Mouse (Mus musculus): ENCODE results near the gene Hsd17b1. TPM values are rescaled to one million over a fixed set of nuclear protein-coding genes. Genes with fewer than 3 reads are reported as not detected.
"Not testable (repeated sequence)": the region's sequence is repeated elsewhere in the genome, so short reads cannot be mapped to it uniquely, and the experiment has no call there.

Hsd17b1 gene
- polyA plus RNA-seq, 1 experiment from 2014 or later, result 0.48 TPM

- peak within 1 kb of the TSS; percentile 89 for H3K4me3 ChIP-seq
- H3K9ac ChIP-seq, result peak within 1 kb of the TSS; percentile 97
- peak within 1 kb of the TSS; percentile 94 for H3K4me2 ChIP-seq
- peaks cover 5% of the 10 kb centered on the region; the same call in 1 of the 2 replicates for H3K36me3 ChIP-seq
- H3K27ac ChIP-seq (replicated peaks), result peak within 1 kb of the TSS; percentile 91
- no peaks in the 10 kb centered on the region for H3K27me3 ChIP-seq
- under 1% methylated on average over 60 of the region's 61 CpGs for WGBS
- H3K9me3 ChIP-seq, result no peaks in the 10 kb centered on the region
- ATAC-seq (ENCODE audit: low FRiP score, low read depth), result peak; percentile 96
- H3K4me1 ChIP-seq (replicated peaks), result peaks cover 41% of the 10 kb centered on the region
Observed at GRCm38 (mm10) chr11:101119761-101120544, 41.7 kb downstream of the Hsd17b1 start, which contains the start of the genes Retreg3 and Tubg1. Gene Retreg3, minus strand, starts transcription at chr11:101119893. Gene Tubg1, plus strand, starts transcription at chr11:101119938.

DNA sequence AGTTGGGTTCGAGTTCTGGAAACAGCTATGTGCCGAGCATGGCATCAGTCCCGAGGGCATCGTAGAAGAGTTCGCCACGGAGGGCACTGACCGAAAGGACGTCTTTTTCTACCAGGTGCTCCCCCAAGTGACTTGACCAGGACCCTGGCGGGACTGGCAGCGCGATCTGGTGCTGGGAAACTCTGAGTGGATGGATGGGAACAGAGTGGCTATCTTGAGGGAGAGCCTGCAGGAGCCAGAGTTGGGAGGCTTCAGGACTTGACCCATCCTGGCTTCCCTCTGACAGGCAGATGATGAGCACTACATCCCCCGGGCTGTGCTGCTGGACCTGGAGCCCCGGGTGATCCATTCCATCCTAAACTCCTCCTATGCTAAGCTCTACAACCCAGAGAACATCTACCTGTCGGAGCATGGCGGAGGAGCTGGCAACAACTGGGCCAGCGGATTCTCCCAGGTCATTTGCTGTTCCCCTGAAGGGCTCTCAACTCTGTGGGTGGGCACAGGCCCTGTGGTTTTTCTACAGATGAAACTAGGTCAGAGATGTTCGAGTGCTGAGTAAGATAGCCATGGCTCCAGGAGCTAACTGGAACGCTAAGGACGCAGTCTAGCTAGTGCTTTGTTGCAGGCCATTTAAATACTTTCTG lies 42.5 kb downstream of the Hsd17b1 start:
- H3K27ac ChIP-seq (replicated peaks), result peak overlapping the region; percentile 91
- peaks cover 6% of the 10 kb centered on the region for H3K36me3 ChIP-seq
- peak overlapping the region; percentile 94 for H3K4me2 ChIP-seq
- no peaks in the 10 kb centered on the region for H3K27me3 ChIP-seq
- peaks cover 34% of the 10 kb centered on the region for H3K4me1 ChIP-seq (replicated peaks)
- peak overlapping the region; percentile 88 for H3K9ac ChIP-seq
- no peaks in the 10 kb centered on the region for H3K9me3 ChIP-seq
- H3K4me3 ChIP-seq, result peak overlapping the region; percentile 89
- 23% methylated on average over 19 of the region's 19 CpGs for WGBS
- no peak for ATAC-seq (ENCODE audit: low FRiP score, low read depth)

- ATAC-seq (ENCODE audit: low FRiP score, low read depth); H3K4me3 ChIP-seq; H3K27ac ChIP-seq (replicated peaks); H3K4me2 ChIP-seq; H3K9me3 ChIP-seq; H3K27me3 ChIP-seq; H3K9ac ChIP-seq: not testable (repeated sequence)
- peaks cover 18% of the 10 kb centered on the region for H3K36me3 ChIP-seq
- H3K4me1 ChIP-seq (replicated peaks), result peaks cover 13% of the 10 kb centered on the region
- 99% methylated on average over 8 of the region's 8 CpGs for WGBS
Observed at GRCm38 (mm10) chr11:101124494-101124893, 46.3 kb downstream of the Hsd17b1 start.

GRCm38 (mm10) chr11:101125008-101125407 lies 46.8 kb downstream of the Hsd17b1 start:
- not testable (repeated sequence) for H3K9ac ChIP-seq; ATAC-seq (ENCODE audit: low FRiP score, low read depth); H3K27ac ChIP-seq (replicated peaks); H3K9me3 ChIP-seq; H3K4me2 ChIP-seq; H3K4me3 ChIP-seq; H3K27me3 ChIP-seq
- Histone ChIP-seq H3K4me1 (replicated peaks) (peaks cover 13% of the 10 kb centered on the region), H3K36me3 (peaks cover 18% of the 10 kb centered on the region)
- WGBS, result 96% methylated on average over 8 of the region's 9 CpGs

DNA sequence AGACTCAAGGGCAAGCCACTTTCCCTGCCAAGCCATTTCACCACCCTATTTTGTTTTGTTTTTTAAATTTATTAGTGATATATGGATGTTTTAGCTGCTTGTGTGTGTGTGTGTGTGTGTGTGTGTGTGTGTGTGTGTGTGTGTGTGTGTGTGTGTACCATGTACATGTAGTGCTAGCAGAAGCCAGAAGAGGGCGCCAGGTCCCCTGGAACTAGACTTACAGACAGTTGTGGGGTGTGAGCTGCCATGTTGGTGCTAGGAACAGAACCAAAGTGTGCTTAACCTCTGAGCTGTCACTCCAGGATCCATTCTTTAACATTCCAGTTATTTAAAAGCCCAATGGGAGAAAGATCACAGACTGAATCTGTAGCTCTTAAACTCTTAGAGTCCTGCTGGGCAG lies 48.9 kb downstream of the Hsd17b1 start:
- WGBS, result 72% methylated on average over 1 of the region's 1 CpGs
- Histone ChIP-seq H3K4me2 (no peak overlapping the region), H3K4me1 (replicated peaks) (no peaks in the 10 kb centered on the region)

GRCm38 (mm10) chr11:101128996-101129577 lies 50.9 kb downstream of the Hsd17b1 start:
- Histone ChIP-seq H3K36me3 (peaks cover 14% of the 10 kb centered on the region), H3K27ac (replicated peaks) (no peak overlapping the region), H3K4me2 (no peak overlapping the region), H3K27me3 (no peaks in the 10 kb centered on the region), H3K4me1 (replicated peaks) (no peaks in the 10 kb centered on the region), H3K9me3 (no peaks in the 10 kb centered on the region), H3K9ac (no peak overlapping the region), H3K4me3 (no peak overlapping the region)
- ATAC-seq (ENCODE audit: low FRiP score, low read depth), result no peak
- 87% methylated on average over 11 of the region's 11 CpGs for WGBS

More for the DNA sequence above, 48.9 kb downstream of the Hsd17b1 start:
- no peak for ATAC-seq (ENCODE audit: low FRiP score, low read depth)
- Histone ChIP-seq H3K4me3 (no peak overlapping the region), H3K9me3 (no peaks in the 10 kb centered on the region), H3K36me3 (peaks cover 18% of the 10 kb centered on the region), H3K9ac (no peak overlapping the region), H3K27ac (replicated peaks) (no peak overlapping the region), H3K27me3 (no peaks in the 10 kb centered on the region)

Small RNA genes within 50 kb of the gene (microRNA-seq; reads per million reads assigned to microRNA genes)
- gene Mir6928, result 7.8 reads per million, percentile 27 among the genes with 10 or more reads in this experiment

Other genes with a start within 250 kb of the Hsd17b1 start
- 16.4 and 20.3 TPM in 2 replicates for gene Stat5b, start 227.7 kb upstream of the Hsd17b1 start, polyA plus RNA-seq (2015; fragmentation: Nextera tagmentation; extraction: Ambion mirVana)
- 2.1 TPM in 2 replicates for gene Stat5a, start 219.1 kb upstream of the Hsd17b1 start, polyA plus RNA-seq (2015; fragmentation: Nextera tagmentation; extraction: Ambion mirVana)
- gene Stat3, start 138.9 kb upstream of the Hsd17b1 start, polyA plus RNA-seq (2015; fragmentation: Nextera tagmentation; extraction: Ambion mirVana), result 46.0 and 48.4 TPM in 2 replicates
- 47.2 and 50.1 TPM in 2 replicates for gene Cavin1, start 107.5 kb upstream of the Hsd17b1 start, polyA plus RNA-seq (2015; fragmentation: Nextera tagmentation; extraction: Ambion mirVana)
- gene Atp6v0a1, start 69.0 kb upstream of the Hsd17b1 start, polyA plus RNA-seq (2015; fragmentation: Nextera tagmentation; extraction: Ambion mirVana), result 147 and 157 TPM in 2 replicates
- gene Naglu, start 8.4 kb upstream of the Hsd17b1 start, polyA plus RNA-seq (2015; fragmentation: Nextera tagmentation; extraction: Ambion mirVana), result 13.0 and 15.5 TPM in 2 replicates
- gene Coasy, start 4.2 kb downstream of the Hsd17b1 start, polyA plus RNA-seq (2015; fragmentation: Nextera tagmentation; extraction: Ambion mirVana), result 40.6 and 42.4 TPM in 2 replicates
- 85.1 and 90.0 TPM in 2 replicates for gene Mlx, start 8.9 kb downstream of the Hsd17b1 start, polyA plus RNA-seq (2015; fragmentation: Nextera tagmentation; extraction: Ambion mirVana)
- 21.3 and 22.5 TPM in 2 replicates for gene Psmc3ip, start 17.0 kb downstream of the Hsd17b1 start, polyA plus RNA-seq (2015; fragmentation: Nextera tagmentation; extraction: Ambion mirVana)
- 23.6 and 25.5 TPM in 2 replicates for gene Retreg3, start 41.5 kb downstream of the Hsd17b1 start, polyA plus RNA-seq (2015; fragmentation: Nextera tagmentation; extraction: Ambion mirVana)
- 78.0 and 79.8 TPM in 2 replicates for gene Tubg1, start 41.5 kb downstream of the Hsd17b1 start, polyA plus RNA-seq (2015; fragmentation: Nextera tagmentation; extraction: Ambion mirVana)
- 48.0 and 53.1 TPM in 2 replicates for gene Tubg2, start 77.5 kb downstream of the Hsd17b1 start, polyA plus RNA-seq (2015; fragmentation: Nextera tagmentation; extraction: Ambion mirVana)
- gene Cntnap1, start 92.1 kb downstream of the Hsd17b1 start, polyA plus RNA-seq (2015; fragmentation: Nextera tagmentation; extraction: Ambion mirVana), result 7.5 and 8.0 TPM in 2 replicates
- gene Plekhh3, start 92.9 kb downstream of the Hsd17b1 start, polyA plus RNA-seq (2015; fragmentation: Nextera tagmentation; extraction: Ambion mirVana), result 9.5 and 11.8 TPM in 2 replicates
- 0.63 and 0.70 TPM in 2 replicates for gene Ccr10, start 97.0 kb downstream of the Hsd17b1 start, polyA plus RNA-seq (2015; fragmentation: Nextera tagmentation; extraction: Ambion mirVana)
- gene Ezh1, start 148.1 kb downstream of the Hsd17b1 start, polyA plus RNA-seq (2015; fragmentation: Nextera tagmentation; extraction: Ambion mirVana), result 26.5 and 27.4 TPM in 2 replicates
- 96.5 and 98.8 TPM in 2 replicates for gene Ramp2, start 167.6 kb downstream of the Hsd17b1 start, polyA plus RNA-seq (2015; fragmentation: Nextera tagmentation; extraction: Ambion mirVana)
- gene Vps25, start 175.3 kb downstream of the Hsd17b1 start, polyA plus RNA-seq (2015; fragmentation: Nextera tagmentation; extraction: Ambion mirVana), result 118 and 124 TPM in 2 replicates
- 8.5 and 9.5 TPM in 2 replicates for gene Wnk4, start 182.2 kb downstream of the Hsd17b1 start, polyA plus RNA-seq (2015; fragmentation: Nextera tagmentation; extraction: Ambion mirVana)
- gene Cntd1, start 200.6 kb downstream of the Hsd17b1 start, polyA plus RNA-seq (2015; fragmentation: Nextera tagmentation; extraction: Ambion mirVana), result 1.0 and 1.2 TPM in 2 replicates
- 223 and 225 TPM in 2 replicates for gene Coa3, start 200.7 kb downstream of the Hsd17b1 start, polyA plus RNA-seq (2015; fragmentation: Nextera tagmentation; extraction: Ambion mirVana)
- gene Becn1, start 223.9 kb downstream of the Hsd17b1 start, polyA plus RNA-seq (2015; fragmentation: Nextera tagmentation; extraction: Ambion mirVana), result 173 and 175 TPM in 2 replicates
- gene Psme3, start 237.8 kb downstream of the Hsd17b1 start, polyA plus RNA-seq (2015; fragmentation: Nextera tagmentation; extraction: Ambion mirVana), result 115 and 116 TPM in 2 replicates
- 1.5 and 2.1 TPM in 2 replicates for gene Aoc2, start 246.7 kb downstream of the Hsd17b1 start, polyA plus RNA-seq (2015; fragmentation: Nextera tagmentation; extraction: Ambion mirVana)